Mouse (Mus musculus) thymus, adult 2 months (tissue): Measurements from ENCODE around the gene Prkca. TPM values are rescaled to one million over a fixed set of nuclear protein-coding genes. Genes with fewer than 3 reads are reported as not detected.

Experiments used
- DNase-seq: peaks from one replicate; pipeline ENCODE4 v3.0.0; 2021
- H3K27ac ChIP-seq: fragments of 200-500 bp; 2 replicates; pipeline ENCODE4 v1.5.1; 2012; ENCODE audit warnings: low read length, control low read depth; ENCODE audit not compliant: control insufficient read depth, insufficient read depth
- H3K27me3 ChIP-seq: fragments of 200-500 bp; 2 replicates; pipeline ENCODE4 v1.6.1; 2012; ENCODE audit warnings: mild to moderate bottlenecking, low read length, moderate library complexity, mixed read lengths; ENCODE audit not compliant: control insufficient read depth, insufficient read depth
- H3K36me3 ChIP-seq: fragments of 200-500 bp; 2 replicates; pipeline ENCODE4 v1.6.1; 2012; ENCODE audit warnings: mild to moderate bottlenecking, low read length, moderate library complexity; ENCODE audit not compliant: control insufficient read depth, insufficient read depth
- H3K4me1 ChIP-seq: fragments of 200-500 bp; replicated peaks from 2 replicates; pipeline ENCODE4 v1.6.1; 2012; ENCODE audit warnings: low read length; ENCODE audit not compliant: control insufficient read depth, insufficient read depth
- H3K4me3 ChIP-seq: fragments of 200-500 bp; 2 replicates; pipeline ENCODE4 v1.5.1; 2012; ENCODE audit warnings: mild to moderate bottlenecking, low read length, control low read depth, moderate library complexity; ENCODE audit not compliant: control insufficient read depth, insufficient read depth
- CTCF ChIP-seq: fragments of 200-500 bp; IDR thresholded peaks from 2 replicates; pipeline ENCODE4 v1.5.1; 2012; ENCODE audit warnings: mild to moderate bottlenecking, control low read depth, low read length, moderate library complexity, borderline replicate concordance; ENCODE audit not compliant: control insufficient read depth, poor library complexity, insufficient read depth; ENCODE audit errors: extremely low read depth
- POLR2A ChIP-seq: fragments of 200-500 bp; IDR thresholded peaks from 2 replicates; pipeline ENCODE4 v1.6.1; 2012; ENCODE audit warnings: mild to moderate bottlenecking, low read length, control low read depth, moderate library complexity; ENCODE audit not compliant: control insufficient read depth, poor library complexity, insufficient read depth; ENCODE audit errors: extremely low read depth
- WGBS: fragments of 180-500 bp; shearing (Covaris S2); methylation state at CpG from one replicate; pipeline ENCODE4 v1.1.7; 2018; 5-methylcytosine and 5-hydroxymethylcytosine counted together
- polyA plus RNA-seq: library from polyadenylated mRNA; depleted of rRNA; stranded (reverse); fragments of >200 nt; gene quantifications from 2 replicates; pipeline ENCODE4 v1.2.3, GENCODE M21; 2012

Prkca gene
- polyA plus RNA-seq, 1 experiment = 11.0 TPM

- Histone ChIP-seq H3K27me3 (no peaks in the 10 kb centered on the region), H3K4me3 (no peak overlapping the region), H3K4me1 (no peaks in the 10 kb centered on the region), H3K27ac (no peak overlapping the region), H3K36me3 (no peaks in the 10 kb centered on the region)
- DNase-seq = no peak
- 51% methylated on average over 3 of the region's 3 CpGs for WGBS
- no peak for TF ChIP-seq CTCF
- TF ChIP-seq POLR2A = no peak
Observed at GRCm38 (mm10) chr11:107929712-107930111, 414.0 kb downstream of the Prkca start.

GRCm38 (mm10) chr11:107919852-107920508, 423.7 kb downstream of the Prkca start:
- TF ChIP-seq CTCF = no peak
- no peak for TF ChIP-seq POLR2A
- WGBS = 56% methylated on average over 16 of the region's 16 CpGs
- H3K27ac ChIP-seq = no peak overlapping the region
- no peaks in the 10 kb centered on the region for H3K4me1 ChIP-seq
- no peaks in the 10 kb centered on the region for H3K36me3 ChIP-seq
- no peak overlapping the region for H3K4me3 ChIP-seq
- no peaks in the 10 kb centered on the region; the same call in 1 of the 2 replicates for H3K27me3 ChIP-seq
- DNase-seq = no peak

- TF ChIP-seq POLR2A (no peak), CTCF (no peak)
- no peak for DNase-seq
- Histone ChIP-seq H3K36me3 (no peaks in the 10 kb centered on the region), H3K4me3 (no peak overlapping the region), H3K27ac (no peak overlapping the region), H3K4me1 (no peaks in the 10 kb centered on the region), H3K27me3 (no peaks in the 10 kb centered on the region; the same call in 1 of the 2 replicates)
- 70% methylated on average over 9 of the region's 9 CpGs for WGBS
Observed at GRCm38 (mm10) chr11:107917721-107918235, 425.9 kb downstream of the Prkca start.

DNA sequence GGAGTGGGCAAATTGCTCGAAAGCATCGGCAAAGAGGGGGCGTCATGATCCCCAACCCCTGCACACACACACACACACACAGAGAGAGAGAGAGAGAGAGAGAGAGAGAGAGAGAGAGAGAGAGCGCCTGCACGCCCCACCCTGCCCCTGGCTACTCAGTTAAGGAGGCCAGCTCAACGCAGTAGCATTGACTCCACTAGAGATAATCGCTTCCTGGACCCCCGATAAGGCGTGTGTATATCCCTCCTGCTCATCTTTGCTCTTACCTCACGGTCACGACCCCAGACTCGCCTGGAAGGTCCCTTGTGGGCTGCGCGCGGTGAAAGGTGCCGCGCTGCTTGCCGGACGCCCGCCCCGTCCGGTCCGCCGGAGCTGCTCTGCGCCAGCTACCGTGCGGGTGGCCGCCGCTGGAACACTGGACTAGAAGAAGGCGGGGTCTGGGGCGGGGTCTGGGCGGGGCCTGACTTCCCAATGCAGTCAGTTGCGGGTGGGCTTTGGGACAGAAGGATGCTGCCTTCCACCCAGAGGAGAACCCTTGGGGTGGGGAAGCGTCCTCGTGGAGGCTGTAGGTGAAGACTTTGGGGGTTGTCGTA, 429.0 kb downstream of the Prkca start, which contains the start of gene Cacng5:
TSS of gene Cacng5 (minus strand) at position 422 of the 593 bp plus-strand sequence.
- WGBS = 9% methylated on average over 36 of the region's 36 CpGs
- no peaks in the 10 kb centered on the region for H3K4me1 ChIP-seq

GRCm38 (mm10) chr11:107913317-107913716, 430.4 kb downstream of the Prkca start:
- no peak overlapping the region for H3K27ac ChIP-seq
- no peak for DNase-seq
- no peak overlapping the region for H3K4me3 ChIP-seq
- no peak for TF ChIP-seq CTCF
- TF ChIP-seq POLR2A = no peak
- no peaks in the 10 kb centered on the region for H3K36me3 ChIP-seq
- no peaks in the 10 kb centered on the region for H3K4me1 ChIP-seq
- WGBS = 55% methylated on average over 3 of the region's 3 CpGs
- no peaks in the 10 kb centered on the region; the same call in 1 of the 2 replicates for H3K27me3 ChIP-seq

More for the DNA sequence above, 429.0 kb downstream of the Prkca start, which contains the start of gene Cacng5:
- no peak for DNase-seq
- no peaks in the 10 kb centered on the region for H3K36me3 ChIP-seq
- H3K27me3 ChIP-seq = no peaks in the 10 kb centered on the region; the same call in 1 of the 2 replicates
- TF ChIP-seq CTCF = no peak
- no peak for TF ChIP-seq POLR2A
- no peak within 1 kb of the TSS for H3K4me3 ChIP-seq
- H3K27ac ChIP-seq = no peak within 1 kb of the TSS

GRCm38 (mm10) chr11:107905364-107905763, 438.4 kb downstream of the Prkca start:
- Histone ChIP-seq H3K27ac (no peak overlapping the region), H3K36me3 (no peaks in the 10 kb centered on the region), H3K4me1 (no peaks in the 10 kb centered on the region), H3K4me3 (no peak overlapping the region), H3K27me3 (no peaks in the 10 kb centered on the region)
- no peak for DNase-seq
- TF ChIP-seq POLR2A (no peak), CTCF (no peak)
- WGBS = 86% methylated on average over 9 of the region's 9 CpGs
